Mouse (Mus musculus) embryo, embryonic 10 days (tissue): ENCODE data around the gene Gm20738.
"Not testable (repeated sequence)": the region's sequence is repeated elsewhere in the genome, so short reads cannot be mapped to it uniquely, and the experiment has no call there.

Source experiments
- DNase-seq: peaks from one replicate; pipeline ENCODE4 v3.0.0-alpha.2; 2015; ENCODE audit warnings: low spot score

The Gm20738 gene

DNA sequence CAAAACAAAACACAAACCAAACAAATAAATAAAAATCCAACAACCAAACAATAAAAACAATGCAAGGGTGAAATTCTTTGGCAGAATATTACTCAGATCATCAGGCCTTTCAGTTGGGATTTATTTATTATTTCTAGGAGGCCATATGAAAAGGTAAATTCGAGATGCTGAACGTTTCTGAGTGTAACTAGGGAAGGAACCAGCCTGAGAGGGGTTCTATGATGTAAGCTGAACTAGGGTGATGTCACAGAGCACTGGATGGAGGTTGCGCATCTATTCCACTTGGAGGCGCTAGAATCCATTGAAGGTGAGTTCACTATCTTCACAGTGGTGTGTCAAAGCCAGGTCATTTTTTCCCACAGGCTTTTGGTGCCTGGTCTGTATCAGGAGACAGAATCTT lies at the start of gene Gm20738:
TSS of gene Gm20738 (plus strand) at position 301 of the 400 bp plus-strand sequence.
- not testable (repeated sequence) for DNase-seq
